Mouse (Mus musculus) lung, embryonic 15.5 days (tissue): ENCODE data around the gene Vars. TPM values are rescaled to one million over a fixed set of nuclear protein-coding genes. Genes with fewer than 3 reads are reported as not detected.

Source experiments
- ATAC-seq: fragments of 200-750 bp; cut with Nextera tagmentation; 2 replicates; pipeline ENCODE4 v1.8.0; 2017; ENCODE audit warnings: moderate number of reproducible peaks, borderline replicate concordance; ENCODE audit not compliant: low FRiP score, low TSS enrichment; ENCODE audit errors: extremely low read depth
- H3K27ac ChIP-seq: fragments of 300-500 bp; sonication (generic); 2 replicates; pipeline ENCODE4 v1.5.1; 2015; ENCODE audit warnings: moderate library complexity, mild to moderate bottlenecking, inconsistent platforms
- H3K27me3 ChIP-seq: fragments of 300-500 bp; sonication (generic); 2 replicates; pipeline ENCODE4 v1.6.1; 2015; ENCODE audit warnings: inconsistent platforms
- H3K36me3 ChIP-seq: fragments of 300-500 bp; sonication (generic); 2 replicates; pipeline ENCODE4 v1.6.1; 2015; ENCODE audit warnings: inconsistent platforms
- H3K4me1 ChIP-seq: fragments of 300-500 bp; sonication (generic); 2 replicates; pipeline ENCODE4 v1.6.1; 2015; ENCODE audit warnings: inconsistent platforms
- H3K4me2 ChIP-seq: fragments of 300-500 bp; sonication (generic); 2 replicates; pipeline ENCODE4 v1.6.1; 2015; ENCODE audit warnings: inconsistent platforms, mild to moderate bottlenecking, moderate library complexity
- H3K4me3 ChIP-seq: fragments of 300-500 bp; sonication (generic); 2 replicates; pipeline ENCODE4 v1.5.1; 2015; ENCODE audit warnings: mild to moderate bottlenecking, inconsistent platforms
- H3K9ac ChIP-seq: fragments of 300-500 bp; sonication (generic); 2 replicates; pipeline ENCODE4 v1.6.1; 2015; ENCODE audit warnings: inconsistent platforms
- H3K9me3 ChIP-seq: fragments of 300-500 bp; sonication (generic); 2 replicates; pipeline ENCODE4 v1.6.1; 2016; ENCODE audit warnings: inconsistent platforms
- WGBS: fragments of 180-500 bp; shearing (Covaris S2); methylation state at CpG from one replicate; pipeline ENCODE4 v1.1.7; 2015; 5-methylcytosine and 5-hydroxymethylcytosine counted together
- polyA plus RNA-seq: library from polyadenylated mRNA; unstranded; fragments of >200 nt; fragmentation: Nextera tagmentation; extraction: Ambion mirVana; gene quantifications from 2 replicates; pipeline ENCODE4 v1.2.1, GENCODE M21; 2015

Vars gene
- polyA plus RNA-seq, 1 experiment from 2014 or later: 128 TPM

DNA sequence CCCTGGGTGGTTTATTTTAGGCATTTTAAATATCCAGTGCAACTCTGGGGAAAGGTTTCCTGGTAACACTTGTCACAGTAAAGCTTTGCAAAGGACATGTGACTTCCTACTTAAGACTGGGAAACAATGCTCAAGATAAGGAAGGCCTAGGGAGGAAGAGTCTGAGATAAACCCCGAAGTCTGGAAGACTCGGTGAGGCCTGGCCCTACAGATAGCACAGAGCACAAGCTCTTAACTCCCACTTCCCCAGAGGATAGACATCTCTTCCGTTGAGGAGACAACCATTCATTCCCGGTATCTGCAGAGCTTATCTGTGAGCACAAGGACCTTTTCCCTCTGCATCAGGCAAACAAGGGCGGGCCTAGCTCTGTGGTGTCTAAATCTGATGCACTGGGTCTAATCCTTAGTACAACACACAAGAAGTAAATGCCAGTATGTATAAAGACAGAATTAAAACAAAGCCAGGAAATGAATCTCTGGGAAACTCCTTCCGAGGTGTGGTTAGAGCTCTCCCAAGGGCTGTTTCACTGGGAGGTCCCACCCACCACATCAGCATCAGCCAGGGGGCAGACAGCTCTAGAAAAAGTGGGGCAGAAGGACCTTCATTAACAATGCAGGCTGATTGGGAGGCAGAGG lies 21.2 kb downstream of the Vars start:
- 37% methylated on average over 6 of the region's 6 CpGs for WGBS
- peak overlapping the region; percentile 49 for H3K27ac ChIP-seq
- no peak for ATAC-seq
- no peak overlapping the region for H3K9ac ChIP-seq
- H3K4me2 ChIP-seq: peak overlapping the region; percentile 32; the same call in 1 of the 2 replicates
- H3K27me3 ChIP-seq: no peaks in the 10 kb centered on the region
- no peaks in the 10 kb centered on the region for H3K9me3 ChIP-seq
- no peaks in the 10 kb centered on the region for H3K36me3 ChIP-seq
- no peak overlapping the region for H3K4me3 ChIP-seq
- peaks cover 25% of the 10 kb centered on the region for H3K4me1 ChIP-seq

DNA sequence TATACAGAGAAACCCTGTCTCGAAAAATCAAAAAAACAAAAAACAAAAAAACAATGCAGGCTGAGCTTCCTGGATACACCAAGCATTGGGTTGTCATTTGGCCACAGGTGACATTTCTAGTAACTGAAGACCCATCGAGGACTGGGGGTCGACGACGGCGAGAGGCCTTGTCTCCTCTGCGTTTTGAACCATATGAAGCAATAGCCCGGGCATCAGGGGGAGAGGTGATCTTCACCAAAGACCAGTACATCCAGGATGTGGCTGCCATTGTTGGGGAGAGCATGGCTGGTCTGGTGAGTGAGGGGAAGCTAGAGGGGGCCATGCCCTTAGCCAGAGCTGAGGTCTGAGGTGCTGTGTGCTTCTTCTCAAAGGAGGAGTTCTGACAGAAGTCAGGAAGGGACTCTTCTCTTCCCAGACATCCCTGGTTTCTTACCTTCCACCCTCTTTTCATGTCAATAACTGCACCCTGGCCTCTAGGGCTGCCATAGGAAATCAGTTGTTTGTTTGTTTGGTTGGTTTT lies 21.8 kb downstream of the Vars start:
- Histone ChIP-seq H3K27ac (peak overlapping the region; percentile 49), H3K27me3 (no peaks in the 10 kb centered on the region), H3K36me3 (no peaks in the 10 kb centered on the region), H3K9ac (no peak overlapping the region), H3K4me1 (peaks cover 30% of the 10 kb centered on the region), H3K4me3 (no peak overlapping the region), H3K4me2 (no peak overlapping the region), H3K9me3 (no peaks in the 10 kb centered on the region)
- WGBS: 89% methylated on average over 8 of the region's 8 CpGs
- ATAC-seq: no peak

DNA sequence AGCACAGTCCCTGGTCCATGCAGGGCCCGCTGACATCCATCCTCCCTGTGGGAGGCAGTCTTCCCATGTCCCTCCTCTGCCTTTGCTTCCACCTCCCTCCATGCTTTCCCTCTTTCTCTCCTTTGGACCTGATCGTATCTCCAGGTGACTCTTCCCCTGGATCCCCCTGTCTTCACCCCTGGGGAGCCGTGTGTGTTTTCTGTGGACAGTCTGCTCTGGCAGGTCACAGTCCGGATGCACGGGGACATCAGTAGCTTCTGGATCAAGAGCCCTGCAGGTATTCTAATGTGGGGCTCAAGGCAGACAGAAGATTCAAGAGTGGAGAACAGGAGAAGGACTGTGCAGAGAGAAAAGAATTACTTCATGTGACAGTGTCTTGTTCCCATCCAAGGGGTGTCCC lies 22.4 kb downstream of the Vars start:
- Histone ChIP-seq H3K9ac (no peak overlapping the region), H3K4me1 (peaks cover 33% of the 10 kb centered on the region), H3K4me2 (no peak overlapping the region), H3K4me3 (no peak overlapping the region), H3K27ac (no peak overlapping the region), H3K9me3 (no peaks in the 10 kb centered on the region), H3K36me3 (no peaks in the 10 kb centered on the region), H3K27me3 (no peaks in the 10 kb centered on the region)
- WGBS: 79% methylated on average over 5 of the region's 5 CpGs
- ATAC-seq: no peak

DNA sequence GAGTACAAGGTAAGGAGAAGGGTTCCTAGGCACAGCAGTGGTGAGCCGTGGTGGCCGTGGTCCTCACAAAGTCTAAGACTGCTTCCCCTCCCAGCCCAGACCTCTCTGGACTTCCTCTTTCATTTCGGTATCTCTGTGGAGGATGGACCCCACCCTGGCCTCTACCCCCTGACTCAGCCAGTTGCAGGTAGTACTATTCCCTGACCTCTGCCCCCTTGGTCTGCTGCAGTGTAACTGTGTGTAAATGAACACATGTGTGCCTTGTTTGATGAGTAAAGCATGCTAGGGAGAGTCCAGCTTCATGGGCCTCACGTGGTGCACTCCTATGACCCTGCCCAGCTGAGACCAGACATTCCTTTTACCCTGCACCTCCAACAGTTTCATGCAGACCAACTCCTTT lies 23.0 kb downstream of the Vars start:
- no peak for ATAC-seq
- no peaks in the 10 kb centered on the region for H3K27me3 ChIP-seq
- WGBS: 63% methylated on average over 4 of the region's 4 CpGs
- H3K36me3 ChIP-seq: no peaks in the 10 kb centered on the region
- no peaks in the 10 kb centered on the region for H3K9me3 ChIP-seq
- no peak overlapping the region for H3K9ac ChIP-seq
- no peak overlapping the region for H3K27ac ChIP-seq
- peaks cover 33% of the 10 kb centered on the region for H3K4me1 ChIP-seq
- H3K4me2 ChIP-seq: no peak overlapping the region
- H3K4me3 ChIP-seq: no peak overlapping the region

DNA sequence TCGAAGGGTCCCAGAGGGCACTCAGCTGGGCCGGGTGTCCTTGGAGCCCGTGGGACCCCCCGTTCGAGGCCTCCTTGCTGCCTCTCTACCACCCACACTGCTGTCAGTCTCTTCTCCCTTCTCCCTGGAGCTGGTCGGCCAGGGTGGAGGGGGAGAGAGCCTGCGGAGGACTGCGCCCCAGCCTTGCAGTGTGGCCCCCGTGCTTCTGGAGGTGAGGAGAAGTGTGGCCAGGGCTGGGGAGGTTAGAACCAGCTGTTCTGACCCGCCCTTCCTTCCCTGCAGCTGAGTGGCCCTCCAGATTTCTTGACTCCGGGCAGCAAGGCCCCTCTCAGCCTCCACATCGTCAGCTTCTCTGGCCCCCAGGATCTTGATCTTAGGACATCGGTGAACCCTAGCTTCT lies 23.5 kb downstream of the Vars start:
- Histone ChIP-seq H3K36me3 (no peaks in the 10 kb centered on the region), H3K4me1 (peaks cover 33% of the 10 kb centered on the region), H3K9ac (no peak overlapping the region), H3K27ac (no peak overlapping the region), H3K27me3 (no peaks in the 10 kb centered on the region), H3K4me2 (no peak overlapping the region), H3K4me3 (no peak overlapping the region), H3K9me3 (no peaks in the 10 kb centered on the region)
- ATAC-seq: no peak
- 53% methylated on average over 12 of the region's 13 CpGs for WGBS

DNA sequence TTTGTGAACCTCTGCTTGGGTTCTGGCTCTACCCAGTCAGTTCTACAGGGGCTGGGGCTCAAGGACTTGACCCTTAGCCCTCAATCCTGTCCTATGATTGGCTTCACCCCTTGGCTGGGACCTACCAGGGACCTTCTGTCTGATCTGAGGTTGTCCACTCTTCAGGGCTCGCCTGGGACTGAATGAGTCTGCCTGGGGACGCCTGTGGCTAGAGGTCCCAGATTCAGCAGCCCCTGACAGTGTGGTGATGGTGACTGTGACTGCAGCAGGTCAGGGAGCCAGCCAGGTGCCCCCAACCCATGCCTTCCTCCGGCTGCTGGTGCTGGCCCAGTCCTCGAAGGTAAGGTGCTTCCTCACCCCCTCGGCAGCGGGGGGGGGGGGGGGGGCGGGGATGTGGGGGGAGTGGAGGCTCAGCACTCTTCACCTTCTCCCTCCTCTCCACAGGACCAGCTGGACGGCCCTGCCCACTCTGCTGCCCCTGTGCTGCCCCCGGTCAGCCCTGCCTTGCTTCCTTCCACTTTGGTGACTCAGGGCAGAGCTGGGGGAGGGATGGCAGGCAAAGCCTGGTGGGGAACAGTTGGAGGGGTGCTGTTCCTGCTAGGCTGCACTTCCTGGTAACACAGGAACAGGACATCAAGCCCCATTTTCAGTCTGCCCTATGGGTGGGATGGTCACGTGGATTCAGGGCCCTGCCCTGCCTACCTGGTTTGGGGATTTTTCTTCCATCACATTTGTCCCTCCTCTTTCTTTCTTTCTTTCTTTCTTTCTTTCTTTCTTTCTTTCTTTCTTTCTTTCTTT lies 24.1 kb downstream of the Vars start:
- Histone ChIP-seq H3K27ac (no peak overlapping the region), H3K4me2 (no peak overlapping the region), H3K27me3 (no peaks in the 10 kb centered on the region), H3K4me1 (peaks cover 35% of the 10 kb centered on the region), H3K9me3 (no peaks in the 10 kb centered on the region), H3K36me3 (no peaks in the 10 kb centered on the region), H3K9ac (no peak overlapping the region), H3K4me3 (no peak overlapping the region)
- no peak for ATAC-seq
- WGBS: 45% methylated on average over 6 of the region's 10 CpGs

DNA sequence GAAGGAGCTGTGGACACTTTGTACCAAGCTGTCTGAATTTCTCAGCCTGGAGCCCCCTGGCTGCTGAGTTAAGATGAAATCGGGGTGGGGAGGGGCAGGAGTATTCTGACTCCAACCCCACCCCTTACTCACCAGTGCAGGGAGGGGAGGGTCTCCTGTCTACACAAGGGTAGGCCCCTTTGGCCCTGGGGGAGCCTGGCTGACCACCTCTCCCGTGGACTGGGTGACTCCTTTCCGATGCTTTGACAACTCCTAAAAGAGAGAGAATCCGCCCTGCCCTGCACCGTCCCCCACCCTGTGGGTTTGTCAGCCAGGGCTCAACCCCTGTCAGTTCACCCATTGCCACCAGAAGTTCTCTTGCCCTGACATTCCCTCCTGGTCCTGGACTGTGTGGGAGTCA lies 25.4 kb downstream of the Vars start:
- H3K4me3 ChIP-seq: no peak overlapping the region
- H3K36me3 ChIP-seq: no peaks in the 10 kb centered on the region
- 72% methylated on average over 5 of the region's 5 CpGs for WGBS
- H3K27ac ChIP-seq: no peak overlapping the region; the same call in 1 of the 2 replicates
- no peaks in the 10 kb centered on the region for H3K9me3 ChIP-seq
- peaks cover 36% of the 10 kb centered on the region for H3K4me1 ChIP-seq
- ATAC-seq: no peak
- 0 out of 2 replicates have a peak overlapping the region, but pooled peaks have one; percentile 4 for H3K9ac ChIP-seq
- H3K4me2 ChIP-seq: no peak overlapping the region
- no peaks in the 10 kb centered on the region for H3K27me3 ChIP-seq

DNA sequence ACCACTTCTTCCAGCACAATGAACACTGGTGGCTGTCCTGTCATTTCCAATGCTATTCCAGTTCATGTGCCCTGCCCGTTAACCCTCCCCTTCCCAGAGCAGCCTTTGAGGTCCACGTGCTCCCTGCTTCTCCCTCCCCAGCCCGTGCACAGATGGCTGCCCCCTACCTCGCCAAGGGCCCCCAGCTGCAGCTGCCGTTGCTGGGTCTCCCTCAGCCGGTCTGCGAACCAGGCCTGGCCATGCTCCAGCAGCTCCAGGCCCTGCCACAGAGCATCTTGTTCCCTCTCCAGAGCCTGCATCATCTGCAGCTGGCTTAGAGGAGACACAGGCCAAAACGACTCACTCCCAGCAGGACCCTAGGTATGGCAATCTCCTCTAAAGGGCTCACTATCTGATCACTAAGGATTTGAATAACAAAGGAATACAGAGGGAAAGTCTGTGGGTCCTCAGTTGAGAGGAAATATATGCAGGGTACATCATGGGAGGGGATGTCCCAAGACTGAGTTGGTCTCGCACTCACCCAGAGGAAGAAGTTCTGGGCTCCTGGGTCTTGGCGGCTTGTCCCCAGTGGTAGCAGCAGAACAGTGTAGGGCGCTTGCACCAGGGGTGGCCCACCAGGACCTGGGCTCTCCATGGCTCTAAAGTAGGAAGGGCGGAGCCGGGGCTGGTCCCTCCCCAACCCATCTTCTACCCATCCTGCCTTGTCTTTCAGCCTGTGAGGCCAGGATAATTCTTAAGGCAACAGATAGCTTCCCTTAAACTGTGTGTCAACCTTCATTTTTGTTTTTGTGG lies 26.7 kb downstream of the Vars start, which contains the start of gene Sapcd1:
Sapcd1 (minus strand) TSS at position 740 of the 792 bp plus-strand sequence.
- WGBS: 36% methylated on average over 13 of the region's 13 CpGs
- Histone ChIP-seq H3K27me3 (no peaks in the 10 kb centered on the region), H3K4me2 (peak within 1 kb of the TSS; percentile 38), H3K36me3 (no peaks in the 10 kb centered on the region), H3K27ac (no peak within 1 kb of the TSS), H3K9me3 (no peaks in the 10 kb centered on the region), H3K4me3 (0 out of 2 replicates have a peak within 1 kb of the TSS, but pooled peaks have one; percentile 14), H3K9ac (no peak within 1 kb of the TSS), H3K4me1 (peaks cover 27% of the 10 kb centered on the region)
- ATAC-seq: peak; percentile 66; the same call in 1 of the 2 replicates

DNA sequence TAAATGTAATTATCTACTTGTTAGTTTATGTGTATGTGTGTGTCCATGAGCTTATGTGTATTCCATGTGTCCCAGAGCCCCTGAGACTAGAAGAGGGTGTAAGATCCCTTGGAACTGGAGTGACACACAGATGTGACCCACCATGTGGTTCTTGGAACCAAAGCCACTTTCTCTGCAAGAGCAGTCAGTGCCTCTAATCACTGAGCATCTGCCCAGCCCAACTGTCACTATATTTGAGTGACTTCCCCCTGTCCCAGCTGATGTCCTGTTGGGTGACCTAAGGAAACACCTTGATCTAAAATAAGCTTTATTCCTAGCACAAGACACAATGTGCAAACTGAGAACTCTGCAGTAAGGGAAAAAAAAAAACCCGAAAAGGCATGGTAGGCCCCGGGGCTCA lies 27.5 kb downstream of the Vars start:
- no peak overlapping the region for H3K4me3 ChIP-seq
- no peaks in the 10 kb centered on the region for H3K9me3 ChIP-seq
- H3K27me3 ChIP-seq: no peaks in the 10 kb centered on the region
- no peak overlapping the region for H3K4me2 ChIP-seq
- H3K27ac ChIP-seq: no peak overlapping the region
- H3K9ac ChIP-seq: no peak overlapping the region
- H3K4me1 ChIP-seq: peaks cover 27% of the 10 kb centered on the region
- H3K36me3 ChIP-seq: no peaks in the 10 kb centered on the region
- 75% methylated on average over 2 of the region's 2 CpGs for WGBS
- ATAC-seq: no peak

DNA sequence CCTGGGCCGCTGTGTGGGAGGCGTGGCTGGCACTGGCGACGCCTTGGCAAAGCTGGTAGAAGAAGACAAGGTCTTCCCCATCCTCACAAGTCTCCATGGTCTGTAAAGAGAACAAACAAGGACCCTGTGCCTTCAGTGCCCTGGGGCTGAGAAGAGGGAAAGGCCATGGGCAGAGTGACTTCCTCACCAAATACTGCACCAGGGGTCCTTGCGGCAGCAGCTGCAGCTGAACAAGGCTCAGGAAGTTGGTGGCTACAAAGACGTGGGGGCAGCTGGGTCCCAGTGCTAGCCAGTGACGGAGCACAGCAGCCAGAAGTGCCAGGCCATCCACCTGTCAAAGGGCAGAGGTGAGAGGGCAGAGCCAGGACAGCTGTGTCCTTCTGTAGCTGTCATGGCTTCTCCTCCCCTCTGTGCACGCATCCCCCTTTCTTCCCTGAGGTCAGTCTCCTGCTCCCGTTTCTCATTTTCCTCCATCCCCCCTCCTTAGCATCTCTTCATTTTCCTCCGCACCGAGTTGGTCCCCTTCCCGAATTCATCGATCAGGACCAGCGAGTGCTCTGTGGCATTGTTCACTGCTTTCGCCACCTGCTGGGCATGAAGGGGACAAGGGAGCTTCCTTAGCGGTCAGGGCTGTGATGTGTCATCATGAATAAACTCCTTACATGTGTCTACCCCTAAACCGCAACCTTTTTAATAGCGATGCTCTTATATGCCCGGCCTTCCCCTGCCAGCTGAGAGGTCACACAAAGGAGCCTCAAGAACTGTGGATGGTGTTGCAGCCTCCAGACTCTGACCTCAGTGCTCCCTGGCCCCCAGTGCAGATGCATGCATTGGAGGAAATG lies 29.1 kb downstream of the Vars start:
- Histone ChIP-seq H3K4me2 (0 out of 2 replicates have a peak overlapping the region, but pooled peaks have one; percentile 10), H3K27me3 (no peaks in the 10 kb centered on the region)

DNA sequence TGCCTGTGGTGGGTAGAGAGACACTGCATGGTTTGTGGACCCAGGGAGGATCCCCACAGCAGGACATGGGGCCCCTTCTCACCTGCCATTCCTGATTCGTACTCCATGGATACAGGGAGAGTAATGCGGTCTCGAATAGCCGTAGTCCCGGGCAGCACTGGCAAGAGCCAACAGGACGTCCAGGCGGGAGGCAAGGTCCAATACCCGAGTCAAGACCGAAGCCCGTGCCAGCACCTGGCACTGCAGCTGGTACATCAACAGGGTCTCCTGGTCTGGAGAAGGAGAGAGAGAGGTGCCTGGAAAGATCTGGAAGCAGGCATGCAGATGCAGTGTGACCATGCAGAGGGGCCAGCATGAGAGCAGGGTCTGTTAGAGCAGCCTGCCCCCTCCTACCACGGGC lies 30.5 kb downstream of the Vars start:
- Histone ChIP-seq H3K4me3 (no peak overlapping the region), H3K4me2 (no peak overlapping the region), H3K9ac (no peak overlapping the region), H3K36me3 (no peaks in the 10 kb centered on the region), H3K27me3 (no peaks in the 10 kb centered on the region), H3K4me1 (peaks cover 16% of the 10 kb centered on the region), H3K9me3 (no peaks in the 10 kb centered on the region), H3K27ac (no peak overlapping the region)
- WGBS: 87% methylated on average over 11 of the region's 11 CpGs
- ATAC-seq: no peak

More for the DNA sequence above, 29.1 kb downstream of the Vars start:
- H3K36me3 ChIP-seq: no peaks in the 10 kb centered on the region
- peaks cover 27% of the 10 kb centered on the region for H3K4me1 ChIP-seq
- H3K9ac ChIP-seq: no peak overlapping the region
- WGBS: 38% methylated on average over 19 of the region's 19 CpGs
- ATAC-seq: no peak
- H3K4me3 ChIP-seq: no peak overlapping the region
- H3K9me3 ChIP-seq: no peaks in the 10 kb centered on the region
- H3K27ac ChIP-seq: no peak overlapping the region
